Mouse (Mus musculus) Muller cell, postnatal 12 days (primary cell): ENCODE results near the gene Bcl2l11.

Source experiments
- DNase-seq: peaks from one replicate; pipeline ENCODE4 v3.0.0-alpha.2; 2015; ENCODE audit errors: inconsistent ontology term

Bcl2l11 gene

DNA sequence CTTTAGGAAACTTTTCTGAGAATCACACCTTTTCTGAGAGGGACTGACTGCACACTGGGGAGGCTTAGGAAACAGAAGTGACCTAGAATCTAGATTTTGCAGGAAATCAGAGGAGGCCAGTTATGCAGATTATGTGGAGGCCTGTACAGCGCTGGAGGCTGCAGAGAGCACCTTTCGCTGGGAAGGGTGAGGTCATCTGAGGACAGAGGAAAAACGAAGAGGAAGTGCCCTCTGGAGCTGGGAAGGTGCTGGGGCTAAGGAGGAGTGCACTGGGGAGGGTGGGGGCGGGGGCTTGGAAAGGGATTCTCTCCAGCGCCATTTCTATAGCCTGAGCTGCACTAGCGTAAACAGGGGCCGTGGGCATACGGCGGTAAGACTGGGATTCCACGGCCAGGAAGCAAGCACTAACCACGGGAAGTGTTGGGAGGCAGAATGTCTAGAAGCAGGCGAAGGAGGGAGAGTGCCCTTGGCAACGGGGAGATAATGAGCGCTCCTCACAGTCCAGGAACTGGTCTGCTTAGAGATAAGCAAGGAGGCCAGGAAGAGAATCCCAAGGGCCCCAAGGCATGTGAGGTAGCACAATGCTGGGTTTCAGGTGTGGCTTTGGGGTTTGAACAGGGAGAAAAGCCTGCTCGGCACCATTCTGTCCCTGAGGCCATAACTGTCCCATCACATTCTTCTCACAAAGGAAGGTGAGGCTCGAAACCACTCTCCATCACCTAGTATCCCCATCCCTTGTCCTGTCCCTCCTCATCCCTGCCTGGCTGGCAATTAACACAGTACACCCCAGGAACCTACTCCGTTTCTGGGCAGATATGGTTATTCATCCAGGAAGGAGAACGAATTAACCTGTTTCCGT lies 85.4 kb downstream of the Bcl2l11 start:
- peak; percentile 17 for DNase-seq

DNA sequence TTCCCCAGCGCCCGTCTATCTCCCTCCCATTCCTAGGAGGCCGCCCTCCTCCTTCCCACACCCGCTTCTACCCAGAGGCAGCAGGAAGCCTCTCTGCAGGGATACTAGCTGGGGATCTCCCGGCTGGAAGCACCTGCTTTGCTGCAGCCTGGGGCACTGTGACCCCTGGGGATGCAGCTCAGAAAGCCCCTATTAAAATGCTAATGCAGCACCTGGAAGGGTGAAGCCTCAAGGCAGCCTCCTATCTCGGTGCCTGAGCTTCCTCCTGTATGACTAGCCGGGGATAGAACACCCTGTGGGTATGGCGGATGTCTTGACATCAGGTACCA lies 86.0 kb downstream of the Bcl2l11 start:
- DNase-seq, result no peak
